Mouse (Mus musculus): ENCODE data around the gene Gdf5. TPM values are rescaled to one million over a fixed set of nuclear protein-coding genes. Genes with fewer than 3 reads are reported as not detected.
A peak's percentile ranks its signal among the peaks of the same experiment; 100 is the strongest.

Gdf5 gene
- polyA plus RNA-seq (2011; ENCODE audit: insufficient read length, low read depth, missing spikeins), result 0.92 and 1.3 TPM in 2 replicates

DNA sequence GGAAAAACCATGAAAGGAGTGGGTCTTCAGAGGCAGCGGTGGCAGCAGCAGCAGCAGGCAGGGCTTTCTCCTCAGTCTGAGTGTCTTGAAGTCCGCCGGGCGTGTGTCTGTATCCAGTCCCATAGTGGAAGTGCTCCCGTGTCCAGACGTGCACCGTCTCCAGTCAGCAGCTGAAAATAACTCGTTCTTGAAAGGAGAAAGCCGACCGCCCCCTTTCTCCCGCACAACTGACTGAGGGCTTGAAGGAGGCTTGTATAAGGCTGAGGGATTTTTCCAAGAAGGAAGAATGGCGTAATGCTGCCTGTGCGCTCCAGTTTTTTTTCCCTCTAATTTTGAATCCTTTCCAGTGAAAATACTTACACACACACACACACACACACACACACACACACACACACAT, at the start of gene Gdf5:
Gene Gdf5 (minus strand): TSS at position 244 of the 400 bp plus-strand sequence.
- Histone ChIP-seq H3K4me3 (ENCODE audit: insufficient read depth, low read length) (no peak within 1 kb of the TSS), H3K4me1 (ENCODE audit: control insufficient read depth, insufficient read depth, low read length) (peaks cover 10% of the 10 kb centered on the region), H3K27ac (ENCODE audit: insufficient read depth, low read length) (no peak within 1 kb of the TSS)
- TF ChIP-seq POLR2A (IDR thresholded peaks at IDR 0.05; ENCODE audit: low read depth, low read length) (no peak), CTCF (IDR thresholded peaks at IDR 0.05; ENCODE audit: borderline replicate concordance, insufficient read depth, low read length) (no peak)

DNA sequence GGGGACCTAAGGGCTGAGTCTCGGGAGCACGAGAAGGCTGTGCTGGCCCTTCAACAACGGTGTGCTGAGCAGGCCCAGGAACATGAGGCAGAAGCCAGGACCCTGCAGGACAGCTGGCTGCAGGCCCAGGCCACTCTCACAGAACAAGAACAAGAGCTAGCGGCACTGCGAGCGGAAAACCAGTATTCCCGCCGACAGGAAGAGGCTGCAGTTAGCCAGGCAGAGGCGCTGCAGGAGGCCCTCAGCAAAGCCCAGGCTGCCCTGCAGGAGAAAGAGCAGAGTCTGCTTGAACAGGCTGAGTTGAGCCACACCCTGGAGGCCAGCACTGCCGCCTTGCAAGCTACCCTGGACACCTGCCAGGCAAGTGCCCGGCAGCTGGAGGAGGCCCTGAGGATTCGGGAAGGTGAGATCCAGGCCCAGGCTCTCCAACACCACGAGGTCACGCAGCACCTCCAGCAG, 46.7 kb upstream of the Gdf5 start:
- Histone ChIP-seq H3K4me1 (ENCODE audit: control insufficient read depth, insufficient read depth, low read length) (no peaks in the 10 kb centered on the region), H3K4me3 (ENCODE audit: insufficient read depth, low read length) (no peak overlapping the region), H3K27ac (ENCODE audit: insufficient read depth, low read length) (no peak overlapping the region)
- TF ChIP-seq CTCF (IDR thresholded peaks at IDR 0.05; ENCODE audit: borderline replicate concordance, insufficient read depth, low read length), result no peak

DNA sequence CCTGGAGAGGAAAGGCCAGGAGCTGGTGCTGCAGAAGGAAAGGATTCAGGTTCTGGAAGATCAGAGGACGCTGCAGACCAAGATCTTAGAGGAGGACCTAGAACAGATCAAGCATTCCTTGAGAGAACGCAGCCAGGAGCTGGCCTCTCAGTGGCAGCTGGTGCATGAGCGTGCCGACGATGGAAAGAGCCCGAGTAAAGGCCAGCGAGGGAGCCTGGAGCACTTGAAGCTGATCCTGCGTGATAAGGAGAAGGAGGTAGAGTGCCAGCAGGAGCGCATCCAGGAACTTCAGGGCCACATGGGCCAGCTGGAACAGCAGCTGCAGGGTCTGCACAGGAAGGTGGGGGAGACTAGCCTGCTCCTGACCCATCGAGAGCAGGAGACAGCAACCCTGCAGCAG, 46.0 kb upstream of the Gdf5 start:
- no peak overlapping the region for H3K4me3 ChIP-seq (ENCODE audit: insufficient read depth, low read length)

DNA sequence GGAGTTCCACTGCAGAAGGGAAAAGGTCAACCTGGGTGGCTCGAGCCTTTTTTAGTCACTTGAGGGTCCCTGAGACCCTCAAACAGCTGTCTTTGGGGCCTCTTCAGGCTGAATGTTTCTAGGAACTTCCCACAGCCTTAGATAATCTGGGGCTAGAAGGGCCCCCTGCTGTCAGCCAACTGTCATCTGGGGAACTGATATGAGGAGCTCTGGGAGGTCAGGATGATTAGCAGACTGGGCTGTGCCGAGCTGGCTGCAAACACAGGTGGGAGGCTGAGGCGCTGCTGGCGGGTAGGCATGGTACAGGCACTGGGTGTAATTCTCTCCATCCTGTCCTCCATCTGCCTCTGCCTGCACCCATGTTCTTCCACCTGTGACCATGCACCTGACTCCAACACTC, 43.9 kb upstream of the Gdf5 start:
- H3K4me3 ChIP-seq (ENCODE audit: insufficient read depth, low read length), result no peak overlapping the region

More for the DNA sequence above, 46.0 kb upstream of the Gdf5 start:
- no peak overlapping the region for H3K27ac ChIP-seq (ENCODE audit: insufficient read depth, low read length)
- no peaks in the 10 kb centered on the region for H3K4me1 ChIP-seq (ENCODE audit: control insufficient read depth, insufficient read depth, low read length)
- no peak for TF ChIP-seq POLR2A (IDR thresholded peaks at IDR 0.05; ENCODE audit: low read depth, low read length)
- TF ChIP-seq CTCF (IDR thresholded peaks at IDR 0.05; ENCODE audit: borderline replicate concordance, insufficient read depth, low read length), result no peak

DNA sequence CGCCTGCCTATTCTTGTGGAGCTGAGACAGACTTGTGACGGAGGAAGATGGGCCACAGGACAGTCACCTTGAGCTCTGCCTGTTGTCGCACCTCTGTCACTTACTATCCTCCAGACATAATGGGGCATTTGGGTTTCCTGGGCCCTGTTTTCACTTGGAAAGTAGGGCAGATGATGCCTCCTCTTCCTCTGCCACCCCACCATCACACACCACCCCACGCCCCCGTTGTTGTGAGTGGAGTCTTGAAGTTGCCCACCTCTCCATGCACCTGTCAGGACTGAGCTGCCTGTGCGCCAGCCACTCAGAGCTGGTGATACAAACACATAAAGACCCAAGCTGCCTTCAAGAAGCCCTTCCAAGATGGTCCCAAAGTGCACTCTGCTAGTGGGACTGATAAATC, 42.0 kb upstream of the Gdf5 start:
- Histone ChIP-seq H3K4me3 (ENCODE audit: insufficient read depth, low read length) (no peak overlapping the region), H3K27ac (ENCODE audit: insufficient read depth, low read length) (no peak overlapping the region), H3K4me1 (ENCODE audit: control insufficient read depth, insufficient read depth, low read length) (no peaks in the 10 kb centered on the region)
- TF ChIP-seq CTCF (IDR thresholded peaks at IDR 0.05; ENCODE audit: borderline replicate concordance, insufficient read depth, low read length), result no peak
- no peak for TF ChIP-seq POLR2A (IDR thresholded peaks at IDR 0.05; ENCODE audit: low read depth, low read length)

More for the DNA sequence above, 43.9 kb upstream of the Gdf5 start:
- TF ChIP-seq CTCF (IDR thresholded peaks at IDR 0.05; ENCODE audit: borderline replicate concordance, insufficient read depth, low read length) (no peak), POLR2A (IDR thresholded peaks at IDR 0.05; ENCODE audit: low read depth, low read length) (no peak)
- Histone ChIP-seq H3K27ac (ENCODE audit: insufficient read depth, low read length) (no peak overlapping the region), H3K4me1 (ENCODE audit: control insufficient read depth, insufficient read depth, low read length) (no peaks in the 10 kb centered on the region)

DNA sequence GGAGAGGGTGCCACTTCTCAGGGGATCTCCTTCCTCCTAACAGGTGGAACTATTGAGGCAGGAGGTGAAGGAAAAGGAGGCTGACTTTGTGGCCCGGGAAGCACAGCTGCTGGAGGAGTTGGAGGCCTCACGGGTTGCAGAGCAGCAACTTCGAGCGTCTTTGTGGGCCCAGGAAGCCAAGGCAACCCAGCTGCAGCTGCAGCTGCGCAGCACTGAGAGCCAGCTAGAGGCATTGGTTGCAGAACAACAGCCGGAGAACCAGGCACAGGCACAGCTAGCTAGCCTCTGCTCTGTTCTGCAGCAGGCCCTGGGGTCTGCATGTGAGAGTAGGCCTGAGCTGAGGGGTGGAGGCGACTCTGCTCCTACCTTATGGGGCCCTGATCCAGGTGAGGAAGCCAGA, 40.6 kb upstream of the Gdf5 start:
- no peak overlapping the region for H3K27ac ChIP-seq (ENCODE audit: insufficient read depth, low read length)
- TF ChIP-seq CTCF (IDR thresholded peaks at IDR 0.05; ENCODE audit: borderline replicate concordance, insufficient read depth, low read length) (no peak), POLR2A (IDR thresholded peaks at IDR 0.05; ENCODE audit: low read depth, low read length) (no peak)
- H3K4me1 ChIP-seq (ENCODE audit: control insufficient read depth, insufficient read depth, low read length), result no peaks in the 10 kb centered on the region
- H3K4me3 ChIP-seq (ENCODE audit: insufficient read depth, low read length), result no peak overlapping the region

DNA sequence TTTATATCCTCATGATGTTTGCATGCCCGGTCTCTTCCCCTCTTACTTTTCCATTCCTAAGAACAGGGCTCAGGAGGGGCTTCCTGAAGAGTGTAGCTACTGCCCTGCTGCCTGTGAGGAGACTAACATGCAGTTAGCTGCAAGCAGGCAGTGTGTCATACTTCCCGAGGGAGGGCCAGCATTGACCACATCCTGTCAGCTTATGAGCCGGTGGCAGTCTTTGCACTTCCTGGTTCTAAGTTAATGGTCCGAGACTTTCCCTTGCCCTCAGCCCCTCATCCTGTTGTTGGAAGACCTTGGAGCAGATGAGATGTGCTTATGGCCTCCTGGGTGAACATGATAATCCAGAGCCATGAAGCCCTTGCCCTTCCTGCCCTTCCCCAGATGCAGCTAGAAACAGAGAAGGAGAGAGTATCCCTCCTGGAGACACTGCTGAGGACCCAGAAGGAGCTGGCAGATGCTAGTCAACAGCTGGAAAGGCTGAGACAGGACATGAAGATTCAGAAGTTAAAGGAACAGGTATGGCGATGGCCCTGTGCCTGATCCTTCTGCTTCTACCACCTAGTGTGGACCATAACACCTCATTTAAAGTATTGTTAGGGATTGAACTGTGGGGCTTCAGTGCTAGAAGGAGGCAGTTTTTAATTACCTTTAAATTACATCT, 34.3 kb upstream of the Gdf5 start:
- no peak overlapping the region for H3K4me3 ChIP-seq (ENCODE audit: insufficient read depth, low read length)
- peak overlapping the region; percentile 76; the same call in 1 of the 2 replicates for H3K27ac ChIP-seq (ENCODE audit: insufficient read depth, low read length)
- H3K4me1 ChIP-seq (ENCODE audit: control insufficient read depth, insufficient read depth, low read length), result peaks cover 4% of the 10 kb centered on the region; the same call in 1 of the 2 replicates
- TF ChIP-seq POLR2A (IDR thresholded peaks at IDR 0.05; ENCODE audit: low read depth, low read length) (peak; percentile 36; the same call in 1 of the 2 replicates), CTCF (IDR thresholded peaks at IDR 0.05; ENCODE audit: borderline replicate concordance, insufficient read depth, low read length) (no peak)

DNA sequence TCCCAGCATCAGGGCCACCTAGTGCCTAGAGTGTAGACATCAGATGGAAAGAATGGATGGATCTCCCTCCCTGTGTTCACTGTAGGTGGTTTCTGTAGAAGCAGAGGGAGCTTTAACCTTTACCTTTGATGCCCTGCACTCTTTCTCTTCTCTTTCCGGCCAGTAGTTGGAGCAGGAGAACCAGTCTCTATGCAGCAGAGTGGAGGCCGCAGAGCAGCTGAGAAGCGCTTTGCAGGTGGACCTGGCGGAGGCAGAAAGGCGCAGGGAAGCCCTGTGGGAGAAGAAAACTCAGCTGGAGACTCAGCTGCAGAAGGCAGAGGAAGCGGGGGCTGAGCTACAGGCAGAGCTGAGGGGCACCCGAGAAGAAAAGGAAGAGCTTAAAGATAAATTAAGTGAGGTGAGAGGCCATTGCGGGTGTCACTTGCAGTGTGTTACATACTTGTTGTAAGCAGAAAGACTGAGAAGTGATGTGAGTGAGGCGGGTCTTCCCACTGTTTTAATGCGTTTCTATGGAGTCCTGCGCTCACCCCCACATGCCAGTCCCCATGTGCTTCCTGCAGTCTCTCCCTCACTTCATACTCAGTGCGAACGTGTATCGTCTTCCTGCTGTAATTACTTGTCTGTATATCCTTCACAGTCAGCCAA, 29.0 kb upstream of the Gdf5 start:
- H3K4me1 ChIP-seq (ENCODE audit: control insufficient read depth, insufficient read depth, low read length), result peaks cover 4% of the 10 kb centered on the region; the same call in 1 of the 2 replicates
- TF ChIP-seq POLR2A (IDR thresholded peaks at IDR 0.05; ENCODE audit: low read depth, low read length) (no peak), CTCF (IDR thresholded peaks at IDR 0.05; ENCODE audit: borderline replicate concordance, insufficient read depth, low read length) (no peak)
- no peak overlapping the region for H3K27ac ChIP-seq (ENCODE audit: insufficient read depth, low read length)
- no peak overlapping the region for H3K4me3 ChIP-seq (ENCODE audit: insufficient read depth, low read length)

DNA sequence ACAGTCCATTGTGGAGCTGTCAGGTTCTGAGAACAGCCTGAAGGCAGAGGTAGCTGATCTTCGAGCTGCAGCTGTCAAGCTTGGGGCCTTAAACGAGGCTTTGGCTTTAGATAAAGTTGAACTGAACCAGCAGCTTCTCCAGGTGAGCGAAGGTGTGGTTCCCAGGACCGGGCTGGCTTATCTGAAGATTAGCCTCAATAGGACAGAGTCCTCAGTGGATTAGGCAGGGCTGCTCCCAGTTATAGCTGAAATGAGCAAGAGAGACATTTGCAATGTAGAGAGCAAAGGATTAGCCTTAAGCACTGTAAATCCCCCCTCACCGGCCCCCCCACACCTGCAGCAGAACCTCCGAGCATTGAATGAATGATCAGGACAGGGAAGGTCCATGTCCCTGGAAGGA, 28.2 kb upstream of the Gdf5 start:
- no peaks in the 10 kb centered on the region for H3K4me1 ChIP-seq (ENCODE audit: control insufficient read depth, insufficient read depth, low read length)
- H3K4me3 ChIP-seq (ENCODE audit: insufficient read depth, low read length), result no peak overlapping the region
- no peak overlapping the region for H3K27ac ChIP-seq (ENCODE audit: insufficient read depth, low read length)
- TF ChIP-seq CTCF (IDR thresholded peaks at IDR 0.05; ENCODE audit: borderline replicate concordance, insufficient read depth, low read length) (no peak), POLR2A (IDR thresholded peaks at IDR 0.05; ENCODE audit: low read depth, low read length) (no peak)

DNA sequence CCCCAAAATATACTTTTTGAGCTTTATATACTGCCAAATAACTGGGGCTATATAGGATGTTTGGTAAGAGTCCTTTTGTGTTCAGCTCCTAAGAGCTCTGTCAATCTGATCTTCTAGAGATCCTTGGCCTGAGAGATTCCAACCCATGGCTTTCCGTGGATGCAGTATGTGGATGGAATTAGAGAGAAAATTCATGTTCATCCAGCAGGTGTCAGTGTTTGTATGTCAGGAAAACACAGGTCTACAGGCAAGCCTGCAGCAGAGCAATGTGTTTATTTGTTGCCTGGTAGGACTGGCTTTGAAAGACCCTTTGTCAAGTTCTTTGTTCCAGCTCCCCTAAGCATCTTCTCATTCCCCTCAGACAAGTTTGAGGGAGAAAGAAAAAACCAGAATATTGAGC, 17.8 kb upstream of the Gdf5 start:
- TF ChIP-seq CTCF (IDR thresholded peaks at IDR 0.05; ENCODE audit: borderline replicate concordance, insufficient read depth, low read length) (no peak), POLR2A (IDR thresholded peaks at IDR 0.05; ENCODE audit: low read depth, low read length) (no peak)
- H3K27ac ChIP-seq (ENCODE audit: insufficient read depth, low read length), result no peak overlapping the region
- no peak overlapping the region for H3K4me3 ChIP-seq (ENCODE audit: insufficient read depth, low read length)
- no peaks in the 10 kb centered on the region; the same call in 1 of the 2 replicates for H3K4me1 ChIP-seq (ENCODE audit: control insufficient read depth, insufficient read depth, low read length)
